Mouse (Mus musculus) mesoderm, embryonic 11.5 days (tissue): Measurements from ENCODE around the gene Pde12.
A peak's percentile ranks its signal among the peaks of the same experiment; 100 is the strongest.

Experiments
- DNase-seq: peaks from one replicate; pipeline ENCODE4 v3.0.0-alpha.2; 2012; ENCODE audit warnings: low read depth, low spot score

Gene Pde12

GRCm38 (mm10) chr14:26643006-26643624 lies 26.6 kb downstream of the Pde12 start:
- DNase-seq: no peak

- DNase-seq: peak; percentile 15
Observed at GRCm38 (mm10) chr14:26639961-26640360, 29.7 kb downstream of the Pde12 start.

GRCm38 (mm10) chr14:26639251-26639650 lies 30.4 kb downstream of the Pde12 start:
- peak; percentile 27 for DNase-seq

GRCm38 (mm10) chr14:26638708-26639084 lies 31.0 kb downstream of the Pde12 start:
- peak; percentile 70 for DNase-seq

GRCm38 (mm10) chr14:26637851-26638707 lies 31.6 kb downstream of the Pde12 start, which contains the start of gene Arf4:
Gene Arf4, plus strand, starts transcription at chr14:26638074.
- peak; percentile 98 for DNase-seq

- peak; percentile 17 for DNase-seq
Observed at GRCm38 (mm10) chr14:26637025-26637850, 32.4 kb downstream of the Pde12 start.

- no peak for DNase-seq
Observed at GRCm38 (mm10) chr14:26626605-26627140, 43.0 kb downstream of the Pde12 start.

GRCm38 (mm10) chr14:26625301-26625700 lies 44.4 kb downstream of the Pde12 start:
- DNase-seq: no peak

GRCm38 (mm10) chr14:26610689-26611088 lies 59.0 kb downstream of the Pde12 start:
- DNase-seq: no peak
